Mouse (Mus musculus) liver, adult 2 months (tissue): ENCODE measurements around the gene Gpr157. TPM values are rescaled to one million over a fixed set of nuclear protein-coding genes. Genes with fewer than 3 reads are reported as not detected.
A peak's percentile ranks its signal among the peaks of the same experiment; 100 is the strongest.

Experiments used
- DNase-seq: peaks from one replicate; pipeline ENCODE4 v3.0.0-alpha.2; 2011; ENCODE audit warnings: low read depth, low spot score; ENCODE audit errors: extremely low read depth
- H3K27ac ChIP-seq: fragments of 200-500 bp; replicated peaks from 2 replicates; pipeline ENCODE4 v1.5.1; 2012; ENCODE audit warnings: low read depth, mild to moderate bottlenecking, control low read depth, inconsistent platforms, low read length; ENCODE audit not compliant: insufficient read depth
- H3K27me3 ChIP-seq: fragments of 200-500 bp; 2 replicates; pipeline ENCODE4 v1.6.1; 2012; ENCODE audit warnings: mild to moderate bottlenecking, moderate library complexity, low read length, inconsistent platforms; ENCODE audit not compliant: control insufficient read depth, insufficient read depth
- H3K36me3 ChIP-seq: fragments of 200-500 bp; 2 replicates; pipeline ENCODE4 v1.6.1; 2012; ENCODE audit warnings: low read length, inconsistent platforms; ENCODE audit not compliant: control insufficient read depth, insufficient read depth
- H3K4me1 ChIP-seq: fragments of 200-500 bp; 2 replicates; pipeline ENCODE4 v1.6.1; 2011; ENCODE audit warnings: low read length; ENCODE audit not compliant: control insufficient read depth, insufficient read depth
- H3K4me3 ChIP-seq: fragments of 200-500 bp; 2 replicates; pipeline ENCODE4 v1.5.1; 2011; ENCODE audit warnings: low read depth, mild to moderate bottlenecking, control low read depth, low read length, moderate library complexity; ENCODE audit not compliant: insufficient read depth
- H3K79me2 ChIP-seq: fragments of 200-500 bp; 2 replicates; pipeline ENCODE4 v1.6.1; 2012; ENCODE audit warnings: inconsistent platforms, mild to moderate bottlenecking, low read length, moderate library complexity; ENCODE audit not compliant: control insufficient read depth, insufficient read depth
- H3K9ac ChIP-seq: fragments of 200-500 bp; 2 replicates; pipeline ENCODE4 v1.6.1; 2012; ENCODE audit warnings: low read depth, mild to moderate bottlenecking, control low read depth, inconsistent platforms, low read length
- CTCF ChIP-seq: fragments of 200-500 bp; IDR thresholded peaks from 2 replicates; pipeline ENCODE4 v1.5.1; 2011; ENCODE audit warnings: low read depth, low read length, control low read depth
- POLR2A ChIP-seq: fragments of 200-500 bp; IDR thresholded peaks from 2 replicates; pipeline ENCODE4 v1.6.1; 2011; ENCODE audit warnings: low read length, control low read depth; ENCODE audit not compliant: insufficient read depth; ENCODE audit errors: extremely low read depth
- WGBS: fragments of 180-500 bp; shearing (Covaris S2); methylation state at CpG from one replicate; pipeline ENCODE4 v1.1.7; 2018; 5-methylcytosine and 5-hydroxymethylcytosine counted together
- polyA plus RNA-seq: library from polyadenylated mRNA; depleted of rRNA; stranded (reverse); fragments of >200 nt; gene quantifications from 2 replicates; pipeline ENCODE4 v1.2.3, GENCODE M21; 2012
- total RNA-seq: library from RNA; depleted of rRNA; stranded (reverse); fragments of >200 nt; gene quantifications from 2 replicates; pipeline ENCODE4 v1.2.3, GENCODE M21; 2014

The Gpr157 gene
- total and polyA plus RNA-seq, 2 experiments: 1.6 to 2.0 TPM

GRCm38 (mm10) chr4:150117311-150117710 is 30.1 kb downstream of the Gpr157 start:
- no peaks in the 10 kb centered on the region for H3K4me1 ChIP-seq
- 59% methylated on average over 5 of the region's 5 CpGs for WGBS
- TF ChIP-seq POLR2A (no peak), CTCF (no peak; the same call in 1 of the 2 replicates)
- H3K79me2 ChIP-seq: no peaks in the 10 kb centered on the region
- no peak overlapping the region for H3K27ac ChIP-seq
- no peak overlapping the region for H3K4me3 ChIP-seq
- no peaks in the 10 kb centered on the region for H3K36me3 ChIP-seq
- no peaks in the 10 kb centered on the region for H3K27me3 ChIP-seq
- no peak overlapping the region for H3K9ac ChIP-seq
- no peak for DNase-seq

- DNase-seq: no peak
- TF ChIP-seq POLR2A (no peak), CTCF (no peak)
- no peaks in the 10 kb centered on the region for H3K36me3 ChIP-seq
- no peak overlapping the region for H3K27ac ChIP-seq
- no peak overlapping the region for H3K4me3 ChIP-seq
- H3K4me1 ChIP-seq: no peaks in the 10 kb centered on the region
- H3K9ac ChIP-seq: no peak overlapping the region
- WGBS: 66% methylated on average over 6 of the region's 6 CpGs
- H3K79me2 ChIP-seq: no peaks in the 10 kb centered on the region
- H3K27me3 ChIP-seq: no peaks in the 10 kb centered on the region
Observed at GRCm38 (mm10) chr4:150118163-150118562, 31.0 kb downstream of the Gpr157 start.

GRCm38 (mm10) chr4:150119055-150119454 is 31.9 kb downstream of the Gpr157 start, which contains the start of gene Slc2a5:
Gene Slc2a5 (plus strand): TSS chr4:150119283.
- H3K79me2 ChIP-seq: no peaks in the 10 kb centered on the region
- H3K4me3 ChIP-seq: no peak within 1 kb of the TSS
- TF ChIP-seq CTCF: no peak
- TF ChIP-seq POLR2A: no peak
- no peaks in the 10 kb centered on the region for H3K36me3 ChIP-seq
- no peak within 1 kb of the TSS for H3K9ac ChIP-seq
- no peaks in the 10 kb centered on the region for H3K4me1 ChIP-seq
- H3K27ac ChIP-seq: no peak within 1 kb of the TSS
- DNase-seq: no peak
- 52% methylated on average over 15 of the region's 15 CpGs for WGBS
- no peaks in the 10 kb centered on the region for H3K27me3 ChIP-seq

GRCm38 (mm10) chr4:150119640-150120039 is 32.5 kb downstream of the Gpr157 start:
- H3K79me2 ChIP-seq: no peaks in the 10 kb centered on the region
- H3K9ac ChIP-seq: no peak overlapping the region
- no peak overlapping the region for H3K4me3 ChIP-seq
- no peaks in the 10 kb centered on the region for H3K36me3 ChIP-seq
- H3K4me1 ChIP-seq: no peaks in the 10 kb centered on the region
- H3K27me3 ChIP-seq: no peaks in the 10 kb centered on the region
- peak; percentile 39 for DNase-seq
- WGBS: 78% methylated on average over 14 of the region's 14 CpGs
- TF ChIP-seq POLR2A (no peak), CTCF (no peak)
- H3K27ac ChIP-seq: no peak overlapping the region

GRCm38 (mm10) chr4:150120173-150120833 is 33.1 kb downstream of the Gpr157 start:
- 35% methylated on average over 15 of the region's 15 CpGs for WGBS
- H3K36me3 ChIP-seq: no peaks in the 10 kb centered on the region
- no peak overlapping the region for H3K27ac ChIP-seq
- peak; percentile 41 for DNase-seq
- TF ChIP-seq CTCF (no peak), POLR2A (no peak)
- no peaks in the 10 kb centered on the region for H3K4me1 ChIP-seq
- H3K79me2 ChIP-seq: no peaks in the 10 kb centered on the region
- H3K4me3 ChIP-seq: no peak overlapping the region
- H3K9ac ChIP-seq: no peak overlapping the region
- no peaks in the 10 kb centered on the region for H3K27me3 ChIP-seq

- no peak for DNase-seq
- 73% methylated on average over 8 of the region's 8 CpGs for WGBS
- H3K36me3 ChIP-seq: no peaks in the 10 kb centered on the region
- H3K4me1 ChIP-seq: no peaks in the 10 kb centered on the region
- TF ChIP-seq CTCF: no peak
- no peak for TF ChIP-seq POLR2A
- no peak overlapping the region for H3K9ac ChIP-seq
- H3K27ac ChIP-seq: no peak overlapping the region
- no peak overlapping the region for H3K4me3 ChIP-seq
- H3K79me2 ChIP-seq: no peaks in the 10 kb centered on the region
- no peaks in the 10 kb centered on the region for H3K27me3 ChIP-seq
Observed at GRCm38 (mm10) chr4:150121430-150121829, 34.3 kb downstream of the Gpr157 start.
